ENCODE assay signal across 24 mouse cellular contexts in genomic region chr5:95997276-95997675, GRCm38 (mm10). TPM values are rescaled to one million over a fixed set of nuclear protein-coding genes. Genes with fewer than 3 reads are reported as not detected.
"Had no signal": no experiment of that assay in that cellular context is flagged by ENCODE, and none has a peak within 500 bp of the region (broad histone marks: within the 10 kb centered on the region; RNA-seq: fewer than 3 reads in every experiment).

No protein-coding gene starts in this region.

- H3K36me3 ChIP-seq: limb, embryonic 12.5 days; limb, embryonic 15.5 days; midbrain, embryonic 10.5 days; midbrain, embryonic 13.5 days had no signal

- H3K9me3 ChIP-seq: limb, embryonic 12.5 days; limb, embryonic 15.5 days; megakaryocyte, embryonic 14.5 days; midbrain, embryonic 10.5 days; midbrain, embryonic 13.5 days had no signal

- ATAC-seq: liver, postnatal 0 days; lung, postnatal 0 days; midbrain, embryonic 13.5 days; midbrain, embryonic 16.5 days had no signal

- H3K4me3 ChIP-seq: limb, embryonic 12.5 days; limb, embryonic 15.5 days; megakaryocyte, embryonic 14.5 days; midbrain, embryonic 10.5 days; midbrain, embryonic 13.5 days; myocyte had no signal

- DNase-seq: kidney, adult 9 months; kidney, postnatal 14 days; kidney, postnatal 4 days; left cerebral cortex, postnatal 4 days; liver, postnatal 0 days; lung, embryonic 14.5 days; lung, postnatal 36 days; right cerebral cortex, adult 18-20 months; right cerebral cortex, postnatal 14 days; right cerebral cortex, postnatal 4 days; thymus, adult 2 months; thymus, postnatal 14 days; thymus, postnatal 4 days had no signal

- H3K27ac ChIP-seq: limb, embryonic 12.5 days; limb, embryonic 15.5 days; liver, embryonic 14.5 days; midbrain, embryonic 10.5 days; midbrain, embryonic 13.5 days; stomach, postnatal 0 days had no signal

- H3K27me3 ChIP-seq: limb, embryonic 12.5 days; limb, embryonic 15.5 days; megakaryocyte, embryonic 14.5 days had no signal

- H3K4me1 ChIP-seq: limb, embryonic 12.5 days; limb, embryonic 15.5 days; megakaryocyte, embryonic 14.5 days; midbrain, embryonic 10.5 days; midbrain, embryonic 13.5 days had no signal

- H3K9ac ChIP-seq: limb, embryonic 12.5 days; limb, embryonic 15.5 days; liver, embryonic 14.5 days; liver, postnatal 0 days; lung, embryonic 14.5 days; midbrain, embryonic 13.5 days had no signal

- H3K4me2 ChIP-seq: limb, embryonic 12.5 days; limb, embryonic 15.5 days; liver, embryonic 11.5 days; lung, embryonic 14.5 days; midbrain, embryonic 13.5 days had no signal

RNA-seq across cellular contexts. Expression of gene Cxcl13, which starts 40.5 kb away (rescaled TPM):
- polyA plus RNA-seq: midbrain, embryonic 13.5 days had no signal
